Mouse (Mus musculus) thymus, adult 2 months (tissue): ENCODE measurements around the gene 1810046K07Rik. TPM values are rescaled to one million over a fixed set of nuclear protein-coding genes. Genes with fewer than 3 reads are reported as not detected.

Source experiments
- DNase-seq: peaks from one replicate; pipeline ENCODE4 v3.0.0; 2021
- H3K27ac ChIP-seq: fragments of 200-500 bp; 2 replicates; pipeline ENCODE4 v1.5.1; 2012; ENCODE audit warnings: low read length, control low read depth; ENCODE audit not compliant: control insufficient read depth, insufficient read depth
- H3K27me3 ChIP-seq: fragments of 200-500 bp; 2 replicates; pipeline ENCODE4 v1.6.1; 2012; ENCODE audit warnings: mild to moderate bottlenecking, low read length, moderate library complexity, mixed read lengths; ENCODE audit not compliant: control insufficient read depth, insufficient read depth
- H3K36me3 ChIP-seq: fragments of 200-500 bp; 2 replicates; pipeline ENCODE4 v1.6.1; 2012; ENCODE audit warnings: mild to moderate bottlenecking, low read length, moderate library complexity; ENCODE audit not compliant: control insufficient read depth, insufficient read depth
- H3K4me1 ChIP-seq: fragments of 200-500 bp; replicated peaks from 2 replicates; pipeline ENCODE4 v1.6.1; 2012; ENCODE audit warnings: low read length; ENCODE audit not compliant: control insufficient read depth, insufficient read depth
- H3K4me3 ChIP-seq: fragments of 200-500 bp; 2 replicates; pipeline ENCODE4 v1.5.1; 2012; ENCODE audit warnings: mild to moderate bottlenecking, low read length, control low read depth, moderate library complexity; ENCODE audit not compliant: control insufficient read depth, insufficient read depth
- CTCF ChIP-seq: fragments of 200-500 bp; IDR thresholded peaks from 2 replicates; pipeline ENCODE4 v1.5.1; 2012; ENCODE audit warnings: mild to moderate bottlenecking, control low read depth, low read length, moderate library complexity, borderline replicate concordance; ENCODE audit not compliant: control insufficient read depth, poor library complexity, insufficient read depth; ENCODE audit errors: extremely low read depth
- POLR2A ChIP-seq: fragments of 200-500 bp; IDR thresholded peaks from 2 replicates; pipeline ENCODE4 v1.6.1; 2012; ENCODE audit warnings: mild to moderate bottlenecking, low read length, control low read depth, moderate library complexity; ENCODE audit not compliant: control insufficient read depth, poor library complexity, insufficient read depth; ENCODE audit errors: extremely low read depth
- WGBS: fragments of 180-500 bp; shearing (Covaris S2); methylation state at CpG from one replicate; pipeline ENCODE4 v1.1.7; 2018; 5-methylcytosine and 5-hydroxymethylcytosine counted together
- polyA plus RNA-seq: library from polyadenylated mRNA; depleted of rRNA; stranded (reverse); fragments of >200 nt; gene quantifications from 2 replicates; pipeline ENCODE4 v1.2.3, GENCODE M21; 2012; rRNA removed

The 1810046K07Rik gene
- polyA plus RNA-seq: 3.7 and 5.1 TPM in 2 replicates

GRCm38 (mm10) chr9:51328731-51329130, at the start of gene 1810046K07Rik:
Gene 1810046K07Rik (minus strand): TSS chr9:51328917.
- H3K4me1 ChIP-seq: no peaks in the 10 kb centered on the region
- no peaks in the 10 kb centered on the region for H3K27me3 ChIP-seq
- TF ChIP-seq CTCF (no peak), POLR2A (no peak)

GRCm38 (mm10) chr9:51369560-51369959, 40.8 kb upstream of the 1810046K07Rik start:
- DNase-seq: no peak
- no peaks in the 10 kb centered on the region for H3K27me3 ChIP-seq
- H3K4me3 ChIP-seq: no peak overlapping the region
- H3K36me3 ChIP-seq: no peaks in the 10 kb centered on the region
- H3K27ac ChIP-seq: no peak overlapping the region
- 88% methylated on average over 3 of the region's 3 CpGs for WGBS
- TF ChIP-seq CTCF (no peak), POLR2A (no peak)
- no peaks in the 10 kb centered on the region for H3K4me1 ChIP-seq

More at GRCm38 (mm10) chr9:51328731-51329130, at the start of gene 1810046K07Rik:
- no peak for DNase-seq
- no peak within 1 kb of the TSS for H3K4me3 ChIP-seq
- H3K36me3 ChIP-seq: no peaks in the 10 kb centered on the region
- no peak within 1 kb of the TSS for H3K27ac ChIP-seq
- WGBS: 90% methylated on average over 3 of the region's 3 CpGs

GRCm38 (mm10) chr9:51367124-51367523, 38.4 kb upstream of the 1810046K07Rik start:
- 95% methylated on average over 3 of the region's 3 CpGs for WGBS

GRCm38 (mm10) chr9:51364059-51364458, 35.3 kb upstream of the 1810046K07Rik start:
- Histone ChIP-seq H3K27me3 (no peaks in the 10 kb centered on the region), H3K27ac (no peak overlapping the region), H3K4me1 (no peaks in the 10 kb centered on the region), H3K4me3 (no peak overlapping the region), H3K36me3 (no peaks in the 10 kb centered on the region)
- 95% methylated on average over 4 of the region's 4 CpGs for WGBS
- TF ChIP-seq POLR2A: no peak
- no peak for TF ChIP-seq CTCF
- no peak for DNase-seq

More at GRCm38 (mm10) chr9:51367124-51367523, 38.4 kb upstream of the 1810046K07Rik start:
- H3K4me1 ChIP-seq: no peaks in the 10 kb centered on the region
- H3K4me3 ChIP-seq: no peak overlapping the region
- no peak overlapping the region for H3K27ac ChIP-seq
- DNase-seq: no peak
- TF ChIP-seq POLR2A (no peak), CTCF (no peak)
- H3K36me3 ChIP-seq: no peaks in the 10 kb centered on the region
- H3K27me3 ChIP-seq: no peaks in the 10 kb centered on the region

GRCm38 (mm10) chr9:51353511-51353910, 24.8 kb upstream of the 1810046K07Rik start:
- Histone ChIP-seq H3K27ac (no peak overlapping the region), H3K36me3 (no peaks in the 10 kb centered on the region), H3K27me3 (no peaks in the 10 kb centered on the region), H3K4me3 (no peak overlapping the region), H3K4me1 (no peaks in the 10 kb centered on the region)
- TF ChIP-seq POLR2A (no peak), CTCF (no peak)
- DNase-seq: no peak
- 89% methylated on average over 3 of the region's 3 CpGs for WGBS

GRCm38 (mm10) chr9:51352896-51353295, 24.2 kb upstream of the 1810046K07Rik start:
- H3K27ac ChIP-seq: no peak overlapping the region
- 95% methylated on average over 3 of the region's 3 CpGs for WGBS
- no peak overlapping the region for H3K4me3 ChIP-seq
- no peak for TF ChIP-seq CTCF
- TF ChIP-seq POLR2A: no peak
- no peak for DNase-seq
- no peaks in the 10 kb centered on the region for H3K36me3 ChIP-seq
- H3K27me3 ChIP-seq: no peaks in the 10 kb centered on the region
- H3K4me1 ChIP-seq: no peaks in the 10 kb centered on the region

GRCm38 (mm10) chr9:51349422-51349821, 20.7 kb upstream of the 1810046K07Rik start:
- no peaks in the 10 kb centered on the region for H3K36me3 ChIP-seq
- no peak for DNase-seq
- H3K4me3 ChIP-seq: no peak overlapping the region
- TF ChIP-seq POLR2A (no peak), CTCF (no peak)
- H3K27me3 ChIP-seq: no peaks in the 10 kb centered on the region
- no peaks in the 10 kb centered on the region for H3K4me1 ChIP-seq
- H3K27ac ChIP-seq: no peak overlapping the region
- 88% methylated on average over 5 of the region's 5 CpGs for WGBS
